ENCODE assay signal across 8 mouse cellular contexts in genomic region chr10:75364214-75364690, GRCm38 (mm10). TPM values are rescaled to one million over a fixed set of nuclear protein-coding genes. Genes with fewer than 3 reads are reported as not detected.
DNase-seq lines count a peak whose midpoint lies in the region; ATAC-seq lines count a peak whose summit lies in the region.
"Not testable (repeated sequence)": the region's sequence is repeated elsewhere in the genome, so short reads cannot be mapped to it uniquely, and the experiment has no call there.

No protein-coding gene starts in this region.

- not testable (repeated sequence) for H3K9me3 ChIP-seq in forebrain, embryonic 16.5 days (ENCODE audit: control insufficient read depth, low read length); heart, embryonic 16.5 days (replicated peaks; ENCODE audit: control insufficient read depth, low read length); midbrain, embryonic 14.5 days (ENCODE audit: control insufficient read depth, low read length); stomach, embryonic 16.5 days (replicated peaks; ENCODE audit: control insufficient read depth, low read length)

- not testable (repeated sequence) for H3K4me3 ChIP-seq in forebrain, embryonic 16.5 days (replicated peaks; ENCODE audit: low read length); heart, embryonic 16.5 days (ENCODE audit: low read length); midbrain, embryonic 14.5 days (replicated peaks; ENCODE audit: low read depth, low read length); stomach, embryonic 16.5 days (replicated peaks; ENCODE audit: low read length)

- ATAC-seq in forebrain, embryonic 16.5 days = peak; percentile 88
- ATAC-seq in heart, embryonic 16.5 days (replicated peaks; ENCODE audit: extremely low read depth, insufficient read depth, low FRiP score) = peak; percentile 89
- peak; percentile 70; the same call in 1 of the 2 replicates for ATAC-seq in midbrain, embryonic 14.5 days (ENCODE audit: low FRiP score, low TSS enrichment)
- ATAC-seq in stomach, embryonic 16.5 days (ENCODE audit: insufficient read depth, low FRiP score) = peak; percentile 80; the same call in 1 of the 2 replicates

- H3K4me1 ChIP-seq in forebrain, embryonic 16.5 days (replicated peaks; ENCODE audit: control insufficient read depth, insufficient read depth, low read length); midbrain, embryonic 14.5 days (ENCODE audit: control insufficient read depth, insufficient read depth, low read length); stomach, embryonic 16.5 days (ENCODE audit: control insufficient read depth, insufficient read depth, low read length): not testable (repeated sequence)
- peaks cover 17% of the 10 kb centered on the region for H3K4me1 ChIP-seq in heart, embryonic 16.5 days (ENCODE audit: control insufficient read depth, insufficient read depth, low read length)

- H3K4me2 ChIP-seq in forebrain, embryonic 16.5 days (ENCODE audit: low read length); heart, embryonic 16.5 days (ENCODE audit: low read depth, low read length); midbrain, embryonic 14.5 days (ENCODE audit: low read length); stomach, embryonic 16.5 days (ENCODE audit: low read depth, low read length): not testable (repeated sequence)

- not testable (repeated sequence) for H3K36me3 ChIP-seq in forebrain, embryonic 16.5 days (ENCODE audit: control insufficient read depth, insufficient read depth); heart, embryonic 16.5 days (ENCODE audit: control insufficient read depth, insufficient read depth); midbrain, embryonic 14.5 days (ENCODE audit: control insufficient read depth, insufficient read depth, low read length); stomach, embryonic 16.5 days (ENCODE audit: control insufficient read depth, insufficient read depth, low read length)

- not testable (repeated sequence) for H3K9ac ChIP-seq in forebrain, embryonic 16.5 days (replicated peaks; ENCODE audit: low read depth, low read length); heart, embryonic 16.5 days (ENCODE audit: low read length); midbrain, embryonic 14.5 days (replicated peaks; ENCODE audit: low read length); stomach, embryonic 16.5 days (ENCODE audit: low read length)

- 9% methylated on average over 1 of the region's 1 CpGs for WGBS in forebrain, embryonic 16.5 days
- WGBS in heart, embryonic 16.5 days = 0% methylated on average over 1 of the region's 1 CpGs
- 7% methylated on average over 1 of the region's 1 CpGs for WGBS in midbrain, embryonic 14.5 days
- 9% methylated on average over 1 of the region's 1 CpGs for WGBS in stomach, embryonic 16.5 days

- DNase-seq in NIH3T3 (ENCODE audit: low read depth) (peak; percentile 62), liver (peak; percentile 16)
- DNase-seq in cerebellum, adult 9-10 months = peak; percentile 24
- peak; percentile 65 for DNase-seq in kidney, adult 9 months
- DNase-seq in midbrain, embryonic 14.5 days = peak; percentile 72

- peak overlapping the region; percentile 23; the same call in 1 of the 2 replicates for H3K27ac ChIP-seq in forebrain, embryonic 16.5 days (ENCODE audit: low read length)
- H3K27ac ChIP-seq in heart, embryonic 16.5 days (ENCODE audit: low read length) = peak overlapping the region; percentile 82
- peak overlapping the region; percentile 32; the same call in 1 of the 2 replicates for H3K27ac ChIP-seq in midbrain, embryonic 14.5 days (replicated peaks; ENCODE audit: low read depth, low read length)
- not testable (repeated sequence) for H3K27ac ChIP-seq in stomach, embryonic 16.5 days (ENCODE audit: low read length)

- H3K27me3 ChIP-seq in forebrain, embryonic 16.5 days (replicated peaks; ENCODE audit: control insufficient read depth, insufficient read depth, low read length); heart, embryonic 16.5 days (ENCODE audit: control insufficient read depth, insufficient read depth, low read length); midbrain, embryonic 14.5 days (ENCODE audit: control insufficient read depth, insufficient read depth, low read length); stomach, embryonic 16.5 days (ENCODE audit: control insufficient read depth, insufficient read depth, low read length): not testable (repeated sequence)

RNA-seq across cellular contexts. Expression of gene Upb1, which starts 36.7 kb away (rescaled TPM):
- 0.10 TPM in 1 of 2 replicates, not detected in the other for polyA plus RNA-seq in forebrain, embryonic 16.5 days (2015; fragmentation: Nextera tagmentation; extraction: Ambion mirVana)
- 0.87 and 0.91 TPM in 2 replicates for polyA plus RNA-seq in heart, embryonic 16.5 days (2015; fragmentation: Nextera tagmentation; extraction: Ambion mirVana)
- polyA plus RNA-seq in midbrain, embryonic 14.5 days (2014; fragmentation: Nextera tagmentation; extraction: Ambion mirVana) = 0.11 TPM in 1 of 2 replicates, not detected in the other
- 4.3 and 5.8 TPM in 2 replicates for polyA plus RNA-seq in stomach, embryonic 16.5 days (2015; fragmentation: Nextera tagmentation; extraction: Ambion mirVana)

RNA-seq across cellular contexts. Expression of gene Adora2a, which starts 47.6 kb away (rescaled TPM):
- polyA plus RNA-seq in forebrain, embryonic 16.5 days (2015; fragmentation: Nextera tagmentation; extraction: Ambion mirVana) = 9.9 and 11.7 TPM in 2 replicates
- polyA plus RNA-seq in heart, embryonic 16.5 days (2015; fragmentation: Nextera tagmentation; extraction: Ambion mirVana) = 8.0 and 8.7 TPM in 2 replicates
- 3.7 and 5.1 TPM in 2 replicates for polyA plus RNA-seq in midbrain, embryonic 14.5 days (2014; fragmentation: Nextera tagmentation; extraction: Ambion mirVana)
- 3.0 and 3.5 TPM in 2 replicates for polyA plus RNA-seq in stomach, embryonic 16.5 days (2015; fragmentation: Nextera tagmentation; extraction: Ambion mirVana)

Comparison
In these comparisons a context has a peak if more than half of its experiments do, and no peak if none do; other contexts are left out.
1. DNase-seq: peak in every context shown above with its lines; median percentile 72 in midbrain, embryonic 14.5 days; 65 in kidney, adult 9 months; 62 in NIH3T3; 24 in cerebellum, adult 9-10 months; 16 in liver.